Mouse (Mus musculus): ENCODE results near the gene Ift22.

Ift22 gene

GRCm38 (mm10) chr5:136945084-136945483, 37.1 kb downstream of the Ift22 start:
- DNase-seq (ENCODE audit: low read depth, low spot score): no peak

GRCm38 (mm10) chr5:136947874-136948273, 39.9 kb downstream of the Ift22 start:
- DNase-seq (ENCODE audit: low read depth, low spot score): peak; percentile 93

GRCm38 (mm10) chr5:136949551-136950336, 41.8 kb downstream of the Ift22 start:
- DNase-seq (ENCODE audit: low read depth, low spot score): peak; percentile 58

- peak; percentile 71 for DNase-seq (ENCODE audit: low read depth, low spot score)
Observed at GRCm38 (mm10) chr5:136950521-136950920, 42.6 kb downstream of the Ift22 start.

GRCm38 (mm10) chr5:136952153-136952552, 44.2 kb downstream of the Ift22 start:
- DNase-seq (ENCODE audit: low read depth, low spot score): peak; percentile 81

- peak; percentile 99 for DNase-seq (ENCODE audit: low read depth, low spot score)
Observed at GRCm38 (mm10) chr5:136953015-136953414, 45.1 kb downstream of the Ift22 start, which contains the start of gene Fis1. TSS of gene Fis1 (plus strand) at chr5:136953275.

GRCm38 (mm10) chr5:136953440-136953951, 45.5 kb downstream of the Ift22 start:
- DNase-seq (ENCODE audit: low read depth, low spot score): no peak

- DNase-seq (ENCODE audit: low read depth, low spot score): peak; percentile 73
Observed at GRCm38 (mm10) chr5:136955622-136956021, 47.7 kb downstream of the Ift22 start.

GRCm38 (mm10) chr5:136957250-136957649, 49.3 kb downstream of the Ift22 start:
- no peak for DNase-seq (ENCODE audit: low read depth, low spot score)

- no peak for DNase-seq (ENCODE audit: low read depth, low spot score)
Observed at GRCm38 (mm10) chr5:136958991-136959605, 51.1 kb downstream of the Ift22 start.

- no peak for DNase-seq (ENCODE audit: low read depth, low spot score)
Observed at GRCm38 (mm10) chr5:136960053-136960452, 52.1 kb downstream of the Ift22 start.

- peak; percentile 61 for DNase-seq (ENCODE audit: low read depth, low spot score)
Observed at GRCm38 (mm10) chr5:136961334-136961982, 53.5 kb downstream of the Ift22 start.

GRCm38 (mm10) chr5:136961983-136962461, 54.1 kb downstream of the Ift22 start:
- DNase-seq (ENCODE audit: low read depth, low spot score): peak; percentile 94

GRCm38 (mm10) chr5:136962501-136962900, 54.6 kb downstream of the Ift22 start:
- peak; percentile 92 for DNase-seq (ENCODE audit: low read depth, low spot score)

- no peak for DNase-seq (ENCODE audit: low read depth, low spot score)
Observed at GRCm38 (mm10) chr5:136962966-136963540, 55.1 kb downstream of the Ift22 start.

Measured in R1 (cell line).